Mouse (Mus musculus) megakaryocyte, embryonic 14.5 days (primary cell): ENCODE measurements around the gene Dynll2. TPM values are rescaled to one million over a fixed set of nuclear protein-coding genes. Genes with fewer than 3 reads are reported as not detected.
A peak's percentile ranks its signal among the peaks of the same experiment; 100 is the strongest.

Experiments used
- H3K27me3 ChIP-seq: replicated peaks from 2 replicates; pipeline ENCODE3; 2012; ENCODE audit warnings: inconsistent platforms
- H3K36me3 ChIP-seq: replicated peaks from 2 replicates; pipeline ENCODE3; 2012; ENCODE audit warnings: low read length, inconsistent platforms, mixed read lengths
- H3K4me1 ChIP-seq: 2 replicates; pipeline ENCODE4 v1.6.1; 2012; ENCODE audit warnings: inconsistent platforms
- H3K4me3 ChIP-seq: replicated peaks from 2 replicates; pipeline ENCODE3; 2012; ENCODE audit warnings: moderate library complexity, mild to moderate bottlenecking, inconsistent platforms
- H3K9me3 ChIP-seq: 2 replicates; pipeline ENCODE4 v1.6.1; 2012; ENCODE audit warnings: inconsistent platforms
- FLI1 ChIP-seq: IDR thresholded peaks from 2 replicates; pipeline ENCODE4 v1.6.1; 2012; ENCODE audit warnings: low read length, inconsistent platforms, mixed read lengths
- GATA1 ChIP-seq: IDR thresholded peaks from 3 replicates; pipeline ENCODE4 v1.6.1; 2012; ENCODE audit warnings: mixed read lengths, low read length, inconsistent platforms, borderline replicate concordance
- polyA plus RNA-seq: library from polyadenylated mRNA; stranded (reverse); fragments of >175 nt; gene quantifications from 2 replicates; pipeline ENCODE4 v1.2.3, GENCODE M21; 2012; ENCODE audit warnings: low replicate concordance; ENCODE audit not compliant: insufficient read depth

The Dynll2 gene
- polyA plus RNA-seq, 1 experiment, result 63.0 TPM

DNA sequence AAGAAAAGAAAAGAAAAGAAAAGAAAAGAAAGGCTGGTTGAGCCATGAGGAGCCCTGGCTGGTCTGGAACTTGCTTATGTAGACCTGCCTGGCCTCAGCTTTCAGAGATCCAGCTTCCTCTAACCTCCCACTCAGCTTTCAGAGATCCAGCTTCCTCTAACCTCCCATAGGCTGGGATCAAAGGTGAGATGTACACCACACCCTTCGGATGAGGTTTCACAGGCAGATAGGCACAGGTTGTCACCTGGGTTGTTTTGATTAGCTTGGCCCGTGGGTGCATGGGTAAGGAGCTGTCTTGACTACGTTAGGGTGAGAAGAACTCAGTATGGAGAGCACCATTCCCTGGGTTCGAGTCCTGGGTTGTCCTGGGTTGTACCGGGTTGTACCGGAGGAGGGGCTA, 14.5 kb downstream of the Dynll2 start:
- peaks cover 4% of the 10 kb centered on the region for H3K9me3 ChIP-seq
- no peak overlapping the region for H3K4me3 ChIP-seq
- TF ChIP-seq GATA1, result no peak
- no peak for TF ChIP-seq FLI1
- peaks cover 22% of the 10 kb centered on the region for H3K27me3 ChIP-seq
- H3K36me3 ChIP-seq, result peaks cover 8% of the 10 kb centered on the region
- H3K4me1 ChIP-seq, result peaks cover 53% of the 10 kb centered on the region

DNA sequence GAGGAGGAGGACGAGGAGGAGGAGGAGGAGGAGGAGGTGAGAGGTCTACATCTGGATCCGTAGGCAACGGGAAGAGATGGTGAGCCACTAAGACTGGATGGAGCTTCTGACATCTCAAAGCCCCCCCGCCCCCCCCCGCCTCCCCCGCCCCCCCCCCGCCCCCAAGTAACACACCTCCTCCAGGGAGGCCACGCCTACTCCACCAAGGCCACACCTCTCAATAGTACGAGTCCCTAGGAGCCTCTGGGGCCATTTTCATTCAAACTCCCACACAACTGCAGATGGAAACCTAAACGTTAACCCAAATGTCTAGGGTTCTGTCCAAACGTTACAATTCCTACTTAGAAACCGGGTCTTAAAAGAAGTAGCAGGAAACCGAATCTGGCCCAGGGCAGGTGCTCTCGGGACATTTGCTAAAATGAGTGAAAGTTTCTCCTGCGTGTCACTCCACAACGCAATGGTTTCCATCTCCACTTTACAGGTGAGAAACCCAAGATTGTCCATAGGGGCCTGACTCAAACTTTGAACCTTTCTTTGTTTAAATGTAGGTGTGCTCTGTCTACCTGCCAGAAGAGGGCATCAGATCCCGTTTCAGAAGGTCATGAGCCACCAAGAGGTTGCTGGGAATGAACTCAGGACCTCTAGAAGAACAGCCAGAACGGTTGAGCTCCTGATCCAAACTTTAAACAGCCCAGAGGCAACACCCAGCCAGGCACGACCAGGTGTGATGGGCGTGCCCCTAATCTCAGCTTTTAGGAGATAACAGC, 18.8 kb downstream of the Dynll2 start:
- Histone ChIP-seq H3K9me3 (peaks cover 4% of the 10 kb centered on the region), H3K4me3 (peak overlapping the region; percentile 89), H3K36me3 (no peaks in the 10 kb centered on the region), H3K4me1 (peaks cover 43% of the 10 kb centered on the region), H3K27me3 (peaks cover 41% of the 10 kb centered on the region)
- TF ChIP-seq FLI1 (no peak), GATA1 (no peak)

DNA sequence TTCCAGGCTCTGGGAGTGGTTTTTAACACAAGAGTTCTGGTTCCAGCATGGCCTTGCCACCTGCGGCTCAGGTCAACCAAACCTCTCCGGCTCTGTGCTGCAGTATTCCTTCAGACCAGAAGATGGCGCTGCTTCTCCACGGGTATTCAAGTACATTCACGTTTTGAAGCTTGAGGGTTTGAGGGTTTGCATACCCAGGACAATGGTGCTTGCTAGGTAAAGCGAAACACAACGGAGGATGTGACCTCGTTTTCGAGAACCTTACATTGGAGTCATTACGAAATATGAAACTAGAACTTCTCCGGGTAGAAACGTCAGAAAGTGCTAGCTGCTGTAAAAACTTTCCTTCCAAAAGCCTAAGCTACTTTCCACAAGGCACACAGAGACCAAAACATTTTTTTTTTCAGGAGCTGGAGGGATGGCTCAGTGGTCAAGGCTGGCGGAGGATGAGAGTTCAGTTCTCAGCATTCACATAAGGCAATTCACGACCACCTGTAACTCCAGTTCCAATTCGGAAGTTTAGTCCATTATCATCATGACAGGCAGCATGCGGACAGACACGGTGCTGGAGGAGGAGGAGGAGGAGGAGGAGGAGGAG, 19.5 kb downstream of the Dynll2 start:
- peaks cover 38% of the 10 kb centered on the region for H3K27me3 ChIP-seq
- no peak for TF ChIP-seq FLI1
- TF ChIP-seq GATA1, result no peak
- peaks cover 4% of the 10 kb centered on the region for H3K9me3 ChIP-seq
- no peaks in the 10 kb centered on the region for H3K36me3 ChIP-seq
- peaks cover 38% of the 10 kb centered on the region for H3K4me1 ChIP-seq
- H3K4me3 ChIP-seq, result peak overlapping the region; percentile 89

DNA sequence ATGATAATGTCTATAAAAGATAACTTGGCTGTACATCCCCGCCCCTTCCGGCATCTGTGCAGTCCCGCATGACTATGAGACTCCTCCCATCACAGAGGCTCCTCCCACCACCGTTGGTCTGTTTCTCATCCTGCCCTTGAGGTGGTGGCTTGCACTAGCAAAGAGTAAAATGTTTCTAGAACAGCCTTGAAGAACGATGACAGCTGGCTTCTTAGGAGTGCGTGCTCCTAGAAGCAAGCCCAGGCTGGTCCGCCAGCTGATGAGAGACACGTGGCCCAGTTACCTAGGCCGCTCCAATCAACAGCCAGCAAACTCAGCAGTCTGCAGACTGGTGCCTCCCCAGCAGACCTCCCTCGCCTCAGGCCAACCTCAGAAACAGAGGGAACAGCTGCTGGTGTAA, 21.1 kb downstream of the Dynll2 start:
- Histone ChIP-seq H3K9me3 (peaks cover 4% of the 10 kb centered on the region), H3K4me3 (no peak overlapping the region), H3K4me1 (peaks cover 38% of the 10 kb centered on the region), H3K36me3 (no peaks in the 10 kb centered on the region), H3K27me3 (peaks cover 42% of the 10 kb centered on the region)
- TF ChIP-seq GATA1 (no peak), FLI1 (no peak)

DNA sequence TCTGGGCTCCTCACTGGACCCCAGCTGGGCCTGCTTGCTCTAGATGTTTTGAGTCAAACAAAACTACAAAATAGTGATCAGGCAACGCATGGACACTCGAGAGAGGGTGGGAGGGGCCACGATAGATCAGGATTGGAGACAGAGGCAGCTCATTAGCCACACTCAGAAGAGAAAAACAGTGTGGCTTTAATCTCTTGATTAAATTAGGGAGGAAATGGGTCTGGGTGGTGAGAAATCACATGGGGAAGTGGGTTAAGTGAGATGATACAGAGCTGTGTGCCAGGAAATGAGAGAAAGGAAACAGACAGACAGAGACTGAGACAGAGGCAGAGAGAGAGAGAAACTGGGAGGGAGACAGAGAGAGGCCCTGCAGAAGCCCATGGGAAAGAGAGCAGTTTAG, 22.0 kb downstream of the Dynll2 start:
- TF ChIP-seq FLI1 (no peak), GATA1 (no peak)
- Histone ChIP-seq H3K9me3 (peaks cover 8% of the 10 kb centered on the region), H3K27me3 (peaks cover 39% of the 10 kb centered on the region), H3K36me3 (no peaks in the 10 kb centered on the region), H3K4me3 (no peak overlapping the region), H3K4me1 (peaks cover 38% of the 10 kb centered on the region)

DNA sequence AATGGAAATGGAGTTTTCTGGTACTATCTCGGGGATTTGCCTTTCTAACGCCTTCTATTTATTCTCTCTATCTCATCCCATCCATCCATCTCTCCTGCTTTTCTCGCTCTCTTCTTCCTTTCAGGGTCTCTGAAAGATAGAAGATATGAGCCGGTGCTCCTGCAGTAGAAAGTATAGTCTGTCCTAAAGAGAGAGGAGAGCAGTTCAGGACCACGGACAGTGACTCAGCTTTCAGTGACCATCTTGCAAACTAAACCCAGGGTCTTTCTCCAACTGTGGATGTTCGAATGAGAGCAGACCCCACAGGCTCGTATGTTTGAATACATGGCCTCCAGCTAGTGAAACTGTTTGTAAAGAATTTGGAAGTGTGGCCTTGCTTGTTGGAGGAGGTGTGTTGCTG, 30.3 kb downstream of the Dynll2 start:
- Histone ChIP-seq H3K4me1 (no peaks in the 10 kb centered on the region), H3K27me3 (peaks cover 8% of the 10 kb centered on the region), H3K36me3 (no peaks in the 10 kb centered on the region), H3K4me3 (no peak overlapping the region), H3K9me3 (peaks cover 9% of the 10 kb centered on the region)
- TF ChIP-seq FLI1 (no peak), GATA1 (no peak)

DNA sequence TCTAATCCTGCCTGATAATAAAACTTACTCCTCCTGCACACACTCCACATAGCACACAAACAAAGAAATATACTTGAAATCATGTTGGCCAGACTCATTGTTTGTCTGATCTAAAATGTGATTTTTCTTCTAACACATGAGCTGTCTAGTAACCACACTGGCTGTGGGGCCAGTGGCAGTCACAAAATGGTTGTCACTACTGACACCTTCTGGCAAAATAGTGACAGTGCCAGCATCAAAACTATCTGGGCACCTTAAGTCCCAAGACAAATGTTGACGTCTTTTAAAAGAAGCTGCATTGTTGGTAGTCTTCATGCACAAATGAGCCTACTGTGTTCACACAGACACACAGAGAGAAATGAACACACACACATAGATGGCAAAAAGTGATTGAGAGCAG, 32.2 kb downstream of the Dynll2 start:
- no peak for TF ChIP-seq GATA1
- no peak for TF ChIP-seq FLI1

DNA sequence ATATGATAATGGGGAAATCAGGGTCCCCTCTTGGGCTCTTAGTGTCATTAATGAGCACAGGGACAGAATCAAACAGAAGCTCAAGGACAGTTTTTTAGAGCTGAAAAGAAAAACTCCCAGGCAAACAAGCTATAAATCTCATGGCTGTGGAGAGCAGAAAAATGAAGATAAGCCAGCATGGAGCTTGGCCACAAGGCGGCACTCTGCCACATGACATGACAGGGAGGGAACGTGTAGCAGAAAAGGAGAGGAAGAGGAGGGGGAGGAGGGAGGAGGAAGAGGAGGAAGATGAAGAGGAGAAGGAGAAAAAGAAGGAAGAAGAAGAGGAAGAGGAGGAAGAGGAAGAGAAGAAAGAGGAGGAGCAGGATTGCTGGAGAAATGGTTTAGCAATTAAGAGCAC, 37.3 kb downstream of the Dynll2 start:
- no peaks in the 10 kb centered on the region for H3K4me1 ChIP-seq
- H3K36me3 ChIP-seq, result no peaks in the 10 kb centered on the region
- peaks cover 11% of the 10 kb centered on the region for H3K27me3 ChIP-seq
- TF ChIP-seq GATA1, result no peak
- no peak for TF ChIP-seq FLI1
- H3K4me3 ChIP-seq, result no peak overlapping the region
- no peaks in the 10 kb centered on the region for H3K9me3 ChIP-seq

More for the DNA sequence above, 32.2 kb downstream of the Dynll2 start:
- H3K27me3 ChIP-seq, result peaks cover 7% of the 10 kb centered on the region
- peaks cover 3% of the 10 kb centered on the region for H3K9me3 ChIP-seq
- H3K4me1 ChIP-seq, result no peaks in the 10 kb centered on the region
- no peak overlapping the region for H3K4me3 ChIP-seq
- H3K36me3 ChIP-seq, result no peaks in the 10 kb centered on the region

DNA sequence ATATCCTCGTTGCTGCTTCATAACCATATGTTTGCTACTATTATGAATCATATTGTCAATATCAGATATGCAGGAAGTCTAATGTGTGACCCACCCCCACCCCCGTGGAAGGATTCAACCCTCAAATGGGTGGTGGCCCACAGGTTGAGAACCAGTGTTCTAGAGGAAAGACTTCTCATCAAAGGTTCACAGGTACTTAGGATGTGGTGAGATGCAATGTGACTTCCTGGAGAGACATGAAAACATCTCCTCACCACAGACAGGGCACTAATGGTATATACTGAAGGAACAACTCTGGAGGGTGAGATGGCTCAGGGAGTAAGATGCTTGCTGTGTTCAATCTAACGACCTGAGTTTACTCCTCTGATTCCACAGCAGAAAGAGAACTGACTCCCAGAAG, 51.9 kb downstream of the Dynll2 start:
- TF ChIP-seq FLI1, result no peak
- TF ChIP-seq GATA1, result no peak
- Histone ChIP-seq H3K4me1 (no peaks in the 10 kb centered on the region), H3K9me3 (peaks cover 19% of the 10 kb centered on the region), H3K36me3 (no peaks in the 10 kb centered on the region), H3K4me3 (no peak overlapping the region), H3K27me3 (peaks cover 18% of the 10 kb centered on the region)

DNA sequence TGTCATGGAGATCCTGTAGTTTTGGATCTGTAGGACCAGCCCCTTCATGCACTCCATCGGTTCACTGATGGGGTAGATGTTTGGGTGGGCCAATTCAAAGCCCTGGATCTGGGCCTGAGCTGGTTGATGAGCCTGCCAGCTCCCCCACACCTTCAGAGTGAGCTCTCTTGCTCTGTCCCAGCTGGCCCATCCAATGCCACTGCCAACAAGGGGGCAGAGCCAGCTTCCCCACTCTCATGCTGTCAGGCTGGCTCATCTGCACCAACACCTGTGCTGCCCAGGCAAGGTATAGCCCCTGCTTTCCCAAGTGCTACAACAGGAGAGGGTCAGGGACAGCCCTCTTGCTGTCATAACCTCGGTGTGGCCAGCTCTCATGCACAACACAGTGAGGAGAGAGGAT, 53.6 kb downstream of the Dynll2 start:
- Histone ChIP-seq H3K4me1 (no peaks in the 10 kb centered on the region), H3K9me3 (peaks cover 29% of the 10 kb centered on the region), H3K27me3 (peaks cover 16% of the 10 kb centered on the region), H3K36me3 (no peaks in the 10 kb centered on the region), H3K4me3 (no peak overlapping the region)
- TF ChIP-seq GATA1 (no peak), FLI1 (no peak)
